ENCODE assay signal across 14 mouse cellular contexts in genomic region chr9:70219295-70219931, GRCm38 (mm10).
"Had no signal": no experiment of that assay in that cellular context is flagged by ENCODE, and none has a peak within 500 bp of the region (broad histone marks: within the 10 kb centered on the region; RNA-seq: fewer than 3 reads in every experiment).

No protein-coding gene starts in this region.

- H3K27me3 ChIP-seq: limb, embryonic 15.5 days; liver, embryonic 12.5 days; lung, embryonic 15.5 days; midbrain, embryonic 13.5 days; neural tube, embryonic 15.5 days; stomach, embryonic 15.5 days had no signal

- ATAC-seq: liver, embryonic 12.5 days; midbrain, embryonic 13.5 days had no signal

- H3K4me3 ChIP-seq: limb, embryonic 15.5 days; liver, embryonic 12.5 days; lung, embryonic 15.5 days; midbrain, embryonic 13.5 days; myocyte; neural tube, embryonic 15.5 days; stomach, embryonic 15.5 days had no signal

- H3K4me2 ChIP-seq: limb, embryonic 15.5 days; liver, embryonic 12.5 days; lung, embryonic 15.5 days; midbrain, embryonic 13.5 days; neural tube, embryonic 15.5 days; stomach, embryonic 15.5 days had no signal

- H3K36me3 ChIP-seq: limb, embryonic 15.5 days; liver, embryonic 12.5 days; lung, embryonic 15.5 days; midbrain, embryonic 13.5 days; neural tube, embryonic 15.5 days; stomach, embryonic 15.5 days had no signal

- H3K9me3 ChIP-seq: limb, embryonic 15.5 days; liver, embryonic 12.5 days; lung, embryonic 15.5 days; midbrain, embryonic 13.5 days; neural tube, embryonic 15.5 days; stomach, embryonic 15.5 days had no signal

- H3K9ac ChIP-seq: limb, embryonic 15.5 days; liver, embryonic 12.5 days; lung, embryonic 15.5 days; midbrain, embryonic 13.5 days; neural tube, embryonic 15.5 days; stomach, embryonic 15.5 days had no signal

- H3K27ac ChIP-seq: limb, embryonic 15.5 days; liver, embryonic 12.5 days; macrophage; midbrain, embryonic 13.5 days; neural tube, embryonic 15.5 days; stomach, embryonic 15.5 days had no signal

- H3K4me1 ChIP-seq: midbrain, embryonic 13.5 days; neural tube, embryonic 15.5 days had no signal

- DNase-seq: kidney, adult 11 months; kidney, adult 9 months; kidney, postnatal 14 days; lung, postnatal 14 days; right cerebral cortex, adult 18-20 months; thymus, postnatal 14 days had no signal
